Mouse (Mus musculus): ENCODE measurements around the gene Eif2ak3. TPM values are rescaled to one million over a fixed set of nuclear protein-coding genes. Genes with fewer than 3 reads are reported as not detected.
A peak's percentile ranks its signal among the peaks of the same experiment; 100 is the strongest.

Gene Eif2ak3
- total RNA-seq (2018; cell fraction: chromatin; rRNA removed), result 10 to 100 TPM in 16 of 26 experiments, 1 to 10 TPM in 10; 2.0 to 48.8 (median 17.9) TPM
- total RNA-seq (2018; cell fraction: cytosol; rRNA removed), result 10 to 100 TPM in 9 of 26 experiments, 1 to 10 TPM in 17; 2.3 to 17.5 (median 8.7) TPM
- total RNA-seq (2018; cell fraction: nucleus; rRNA removed), result 10 to 100 TPM in 16 of 26 experiments, 1 to 10 TPM in 10; 4.3 to 34.5 (median 14.5) TPM
- polyA plus RNA-seq (2018), result 11.0 to 14.7 TPM (median 11.2 TPM) in 3 replicates

DNA sequence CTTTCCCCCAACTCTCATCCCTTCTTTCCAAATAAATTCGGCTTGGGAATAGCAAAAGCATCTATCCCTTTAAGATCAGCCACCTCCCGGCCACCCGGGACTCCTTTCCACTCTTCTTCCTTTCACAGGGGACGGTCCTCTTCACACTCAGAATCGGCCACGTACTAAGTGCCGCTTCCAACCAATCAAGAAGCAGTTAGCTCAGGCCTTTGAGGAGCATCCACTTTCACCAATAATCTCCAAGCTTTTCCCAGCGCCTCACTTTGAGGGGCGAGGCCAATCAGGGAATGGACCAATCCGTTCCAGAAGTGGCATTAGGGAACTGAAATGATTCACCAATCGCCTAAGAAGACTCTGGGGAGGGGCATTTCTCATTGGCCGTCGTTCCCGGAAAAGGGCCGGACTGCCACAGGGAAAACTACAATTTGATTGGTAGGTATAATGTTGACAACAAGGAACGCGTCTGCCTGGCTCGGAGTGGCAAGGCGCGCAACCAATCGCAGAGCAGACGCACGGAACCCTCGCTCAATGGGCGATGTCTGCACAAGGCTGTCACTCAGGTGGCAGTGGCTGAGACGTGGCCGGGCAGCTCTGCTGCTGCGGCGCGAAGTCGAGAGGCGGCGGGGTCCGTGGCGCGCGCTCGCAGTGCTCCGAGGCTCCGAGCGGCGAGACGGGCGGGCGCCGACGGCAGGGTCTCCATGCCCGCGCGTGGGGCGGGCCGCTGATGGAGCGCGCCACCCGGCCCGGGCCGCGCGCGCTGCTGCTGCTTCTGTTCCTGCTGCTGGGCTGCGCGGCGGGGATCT lies at the start of gene Eif2ak3:
Gene Eif2ak3, plus strand, starts transcription at position 514 of the 803 bp plus-strand sequence.
- Histone ChIP-seq H3K27ac (peak within 1 kb of the TSS; percentile 63), H3K79me2 (ENCODE audit: inconsistent target) (peaks cover 45% of the 10 kb centered on the region), H3K4me3 (ENCODE audit: inconsistent target) (peak within 1 kb of the TSS; percentile 80), H3K36me3 (ENCODE audit: inconsistent target) (no peaks in the 10 kb centered on the region)
- WGBS (ENCODE audit: missing documents), result under 1% methylated on average over 63 of the region's 63 CpGs

DNA sequence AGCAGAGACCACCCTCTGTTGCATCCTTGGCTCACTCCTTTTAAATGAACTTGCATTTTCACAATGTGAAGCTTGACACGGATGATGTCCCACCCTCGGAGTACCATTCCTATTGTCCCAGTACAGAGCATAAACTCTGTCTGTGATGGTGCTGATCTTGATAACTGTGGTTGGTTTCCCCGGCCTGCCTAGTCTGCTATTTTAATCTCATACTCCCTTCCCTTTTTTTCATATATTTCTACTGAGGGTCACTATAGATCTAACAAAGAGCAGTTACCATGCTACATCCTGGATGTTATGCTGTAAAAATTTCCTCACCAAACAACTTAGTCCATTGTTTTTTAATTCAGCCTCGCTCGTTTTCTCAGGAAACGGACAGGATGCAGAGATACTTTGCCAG lies 47.4 kb upstream of the Eif2ak3 start:
- WGBS (ENCODE audit: missing documents), result 74% methylated on average over 6 of the region's 6 CpGs
- no peaks in the 10 kb centered on the region for H3K36me3 ChIP-seq (ENCODE audit: inconsistent target)
- no peaks in the 10 kb centered on the region for H3K79me2 ChIP-seq (ENCODE audit: inconsistent target)
- no peak overlapping the region for H3K27ac ChIP-seq
- no peak overlapping the region for H3K4me3 ChIP-seq (ENCODE audit: inconsistent target)

DNA sequence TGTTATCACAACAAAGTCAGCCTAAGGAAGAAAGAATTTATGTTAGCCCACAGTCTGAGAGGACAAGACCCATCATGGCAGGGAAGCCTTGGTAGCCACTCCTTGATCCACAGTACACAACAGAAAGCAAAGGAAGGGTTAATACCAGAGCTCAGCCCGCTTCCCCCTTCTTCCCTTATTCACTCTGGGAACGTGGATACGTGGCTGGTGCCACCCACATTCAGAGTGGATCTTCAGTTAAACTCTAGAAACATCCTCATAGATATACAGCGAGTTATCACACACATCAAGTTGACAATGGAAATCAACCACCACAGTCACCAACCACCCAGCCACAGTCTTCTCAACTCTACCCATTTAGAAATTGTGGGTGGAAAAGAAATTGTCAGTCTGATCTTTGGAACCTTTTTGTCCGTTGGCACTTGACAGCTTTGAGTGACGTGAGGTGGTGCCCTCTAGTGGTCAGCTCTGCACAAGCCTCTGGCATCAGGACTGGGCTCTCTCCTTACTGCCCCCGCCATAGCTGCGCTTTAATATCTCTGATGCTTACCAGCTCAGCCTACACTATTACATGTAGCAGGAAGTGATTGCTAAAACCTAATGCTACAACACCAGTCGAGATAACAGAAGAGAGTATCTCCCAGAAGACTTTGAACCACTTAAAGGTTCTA lies 46.6 kb upstream of the Eif2ak3 start:
- H3K36me3 ChIP-seq (ENCODE audit: inconsistent target), result no peaks in the 10 kb centered on the region
- no peaks in the 10 kb centered on the region for H3K79me2 ChIP-seq (ENCODE audit: inconsistent target)
- H3K27ac ChIP-seq, result no peak overlapping the region
- 14% methylated on average over 9 of the region's 9 CpGs for WGBS (ENCODE audit: missing documents)
- no peak overlapping the region for H3K4me3 ChIP-seq (ENCODE audit: inconsistent target)

DNA sequence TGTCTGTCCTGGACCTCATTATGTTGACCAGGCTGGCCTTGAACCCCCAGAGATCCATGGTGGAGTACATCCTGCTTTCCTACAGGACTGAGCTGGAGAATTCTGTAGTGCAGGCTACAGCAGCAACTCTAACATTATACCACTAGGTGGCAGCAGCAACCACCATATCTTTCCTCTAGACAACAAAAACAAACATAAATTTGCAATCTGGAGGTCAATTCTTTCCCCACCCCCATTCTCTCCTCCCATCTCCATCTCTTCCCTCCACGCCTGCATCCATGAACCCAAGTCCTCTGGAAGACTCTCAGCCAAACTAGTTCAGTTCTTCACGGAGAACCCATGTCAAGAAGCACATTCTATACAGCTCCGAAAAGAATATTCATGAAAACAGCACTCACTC lies 39.7 kb upstream of the Eif2ak3 start:
- no peaks in the 10 kb centered on the region for H3K79me2 ChIP-seq (ENCODE audit: inconsistent target)
- H3K36me3 ChIP-seq (ENCODE audit: inconsistent target), result no peaks in the 10 kb centered on the region
- 0 out of 2 replicates have a peak overlapping the region, but pooled peaks have one; percentile 0 for H3K4me3 ChIP-seq (ENCODE audit: inconsistent target)
- WGBS (ENCODE audit: missing documents), result 13% methylated on average over 3 of the region's 3 CpGs
- no peak overlapping the region for H3K27ac ChIP-seq

DNA sequence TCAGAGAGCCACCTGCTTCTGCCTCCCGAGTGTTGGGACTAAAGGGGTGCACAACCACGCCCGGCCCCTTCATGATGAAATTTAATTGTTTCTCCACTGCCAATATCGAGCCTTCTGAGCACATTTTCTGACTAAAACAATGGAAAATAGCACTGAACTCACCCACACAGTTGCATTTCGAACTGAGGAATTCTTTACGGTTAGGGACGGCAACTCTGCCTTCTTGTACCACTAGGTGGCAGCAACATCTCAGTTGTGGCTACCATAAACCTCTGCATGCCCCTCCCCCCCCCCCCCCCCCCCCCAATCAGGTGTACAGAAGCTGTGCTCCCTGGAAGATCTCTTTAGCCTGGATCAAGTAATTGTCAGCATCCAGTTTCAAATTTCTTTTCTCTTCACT lies 39.0 kb upstream of the Eif2ak3 start:
- 0 out of 2 replicates have a peak overlapping the region, but pooled peaks have one; percentile 0 for H3K4me3 ChIP-seq (ENCODE audit: inconsistent target)

DNA sequence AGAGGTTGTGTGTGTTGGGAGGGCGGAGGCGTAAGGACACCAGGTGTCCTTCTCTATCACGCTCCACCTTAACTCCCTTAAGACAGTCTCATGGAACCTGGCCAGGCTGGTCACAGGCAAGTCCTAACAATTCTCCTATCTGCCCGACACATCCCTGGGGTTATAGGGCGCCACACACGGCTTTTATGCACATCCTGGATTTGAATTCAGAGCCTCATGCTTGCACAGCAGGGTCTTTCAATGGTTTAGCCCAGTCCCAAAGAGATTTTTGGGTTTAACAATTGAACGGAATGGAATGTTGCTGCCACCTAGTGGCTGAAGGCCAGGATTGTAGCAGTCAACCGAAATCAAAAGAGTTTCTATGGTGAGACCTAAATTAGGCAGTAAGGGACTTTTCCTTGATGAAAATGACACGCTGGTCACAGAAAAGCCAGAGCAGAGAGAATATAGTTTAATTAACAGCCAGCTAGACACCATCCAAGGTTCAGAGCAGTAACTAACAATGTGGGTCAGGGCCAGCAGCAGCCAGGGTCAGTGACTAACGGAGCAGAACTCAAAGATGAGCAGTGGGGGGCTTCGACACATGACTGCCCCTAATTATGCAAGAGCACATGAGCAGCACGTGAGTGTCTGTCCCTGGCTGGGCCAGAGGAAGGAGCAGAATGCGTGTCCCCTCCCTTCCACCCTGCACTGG lies 38.3 kb upstream of the Eif2ak3 start:
- no peak overlapping the region for H3K27ac ChIP-seq
- H3K4me3 ChIP-seq (ENCODE audit: inconsistent target), result no peak overlapping the region
- no peaks in the 10 kb centered on the region for H3K36me3 ChIP-seq (ENCODE audit: inconsistent target)
- 19% methylated on average over 13 of the region's 13 CpGs for WGBS (ENCODE audit: missing documents)
- no peaks in the 10 kb centered on the region for H3K79me2 ChIP-seq (ENCODE audit: inconsistent target)

More for the DNA sequence above, 39.0 kb upstream of the Eif2ak3 start:
- no peak overlapping the region for H3K27ac ChIP-seq
- no peaks in the 10 kb centered on the region for H3K36me3 ChIP-seq (ENCODE audit: inconsistent target)
- H3K79me2 ChIP-seq (ENCODE audit: inconsistent target), result no peaks in the 10 kb centered on the region
- WGBS (ENCODE audit: missing documents), result 7% methylated on average over 7 of the region's 7 CpGs

DNA sequence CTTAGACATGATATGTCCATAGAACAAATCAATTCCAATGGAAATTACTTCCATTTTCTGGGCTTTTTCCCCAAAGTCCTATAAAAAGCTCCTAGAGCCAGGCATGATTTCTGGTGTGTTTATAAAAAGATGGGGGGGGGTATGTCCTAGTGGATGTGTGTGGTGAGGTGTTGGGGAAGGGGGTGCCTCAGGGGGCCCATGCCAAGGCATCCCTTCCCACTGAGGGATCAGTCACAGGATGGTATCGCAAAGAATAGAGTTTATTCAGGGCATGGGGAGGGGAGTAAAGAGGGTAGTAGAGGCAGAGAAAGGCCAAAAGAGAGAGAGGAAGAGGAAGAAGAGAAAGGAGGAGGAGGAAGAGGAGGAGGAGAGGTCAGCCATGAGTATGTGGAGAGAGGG lies 37.8 kb upstream of the Eif2ak3 start:
- no peaks in the 10 kb centered on the region for H3K36me3 ChIP-seq (ENCODE audit: inconsistent target)
- H3K27ac ChIP-seq, result no peak overlapping the region
- 83% methylated on average over 1 of the region's 1 CpGs for WGBS (ENCODE audit: missing documents)
- H3K4me3 ChIP-seq (ENCODE audit: inconsistent target), result no peak overlapping the region
- H3K79me2 ChIP-seq (ENCODE audit: inconsistent target), result no peaks in the 10 kb centered on the region

DNA sequence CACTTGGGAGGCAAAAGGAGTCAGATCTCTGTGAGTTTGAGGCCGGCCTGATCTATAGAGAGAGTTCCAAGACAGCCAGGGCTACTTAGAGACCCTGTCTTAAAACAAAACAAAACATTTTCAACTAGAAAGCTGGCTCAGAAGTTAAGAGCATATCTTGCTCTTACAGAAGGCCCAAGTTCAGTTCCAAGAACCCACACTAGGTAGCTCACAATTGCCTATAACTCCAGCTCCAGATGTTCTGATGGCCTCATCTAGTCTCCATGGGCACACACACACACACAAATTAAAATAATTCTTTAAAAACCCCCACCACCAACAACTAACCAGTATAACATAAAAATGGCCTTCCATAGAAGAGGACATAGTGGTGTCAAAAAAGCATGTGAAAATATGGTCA lies 33.8 kb upstream of the Eif2ak3 start:
- WGBS (ENCODE audit: missing documents), result 75% methylated on average over 1 of the region's 1 CpGs
- Histone ChIP-seq H3K4me3 (ENCODE audit: inconsistent target) (no peak overlapping the region), H3K36me3 (ENCODE audit: inconsistent target) (no peaks in the 10 kb centered on the region), H3K79me2 (ENCODE audit: inconsistent target) (no peaks in the 10 kb centered on the region), H3K27ac (no peak overlapping the region)

DNA sequence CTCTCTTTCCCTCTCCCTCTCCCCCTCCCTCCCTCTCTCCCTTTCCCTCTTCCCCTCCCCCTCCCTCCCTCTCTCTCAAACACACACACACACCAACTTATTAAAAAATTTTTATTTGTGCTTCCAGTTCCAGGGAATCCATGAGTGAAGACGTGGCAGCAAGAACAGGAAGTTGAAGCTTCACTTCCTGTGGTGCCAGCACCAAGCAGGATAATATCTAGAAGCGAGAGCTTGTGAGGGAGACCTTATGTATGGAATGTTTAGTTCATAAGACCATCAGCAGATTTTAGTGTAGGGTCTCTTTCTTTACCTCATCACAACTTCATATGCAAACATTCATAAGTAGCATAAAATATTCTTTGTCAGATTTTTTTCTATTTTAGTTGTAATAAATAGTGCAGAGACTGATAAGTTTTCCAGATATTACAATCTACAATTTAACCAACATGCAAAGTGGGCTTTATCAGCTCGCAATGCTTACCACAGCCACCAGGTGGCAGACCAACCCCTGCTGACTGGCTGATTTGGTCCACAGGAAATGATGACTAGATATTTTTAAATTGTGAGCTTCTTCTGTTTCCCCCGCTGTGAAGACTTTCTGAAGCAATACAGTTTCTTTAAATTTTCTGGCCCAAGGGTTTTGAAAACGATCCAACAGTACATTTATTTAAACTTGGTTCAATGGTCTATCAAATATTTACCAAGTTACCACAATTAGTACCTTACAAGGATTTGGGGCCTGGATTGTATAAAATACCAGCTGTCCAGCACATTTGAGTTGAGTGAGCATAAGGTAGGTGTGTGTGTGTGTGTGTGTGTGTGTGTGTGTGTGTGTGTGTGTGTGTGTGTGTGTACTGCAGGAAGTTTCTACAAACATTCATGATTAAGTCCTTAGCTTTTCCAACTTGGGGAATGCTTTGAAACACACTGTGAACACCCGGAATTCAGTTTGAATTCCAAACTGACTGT lies 32.5 kb upstream of the Eif2ak3 start:
- no peaks in the 10 kb centered on the region for H3K36me3 ChIP-seq (ENCODE audit: inconsistent target)
- no peaks in the 10 kb centered on the region for H3K79me2 ChIP-seq (ENCODE audit: inconsistent target)
- peak overlapping the region; percentile 22; the same call in 1 of the 2 replicates for H3K27ac ChIP-seq
- WGBS (ENCODE audit: missing documents), result 22% methylated on average over 6 of the region's 6 CpGs
- H3K4me3 ChIP-seq (ENCODE audit: inconsistent target), result no peak overlapping the region

DNA sequence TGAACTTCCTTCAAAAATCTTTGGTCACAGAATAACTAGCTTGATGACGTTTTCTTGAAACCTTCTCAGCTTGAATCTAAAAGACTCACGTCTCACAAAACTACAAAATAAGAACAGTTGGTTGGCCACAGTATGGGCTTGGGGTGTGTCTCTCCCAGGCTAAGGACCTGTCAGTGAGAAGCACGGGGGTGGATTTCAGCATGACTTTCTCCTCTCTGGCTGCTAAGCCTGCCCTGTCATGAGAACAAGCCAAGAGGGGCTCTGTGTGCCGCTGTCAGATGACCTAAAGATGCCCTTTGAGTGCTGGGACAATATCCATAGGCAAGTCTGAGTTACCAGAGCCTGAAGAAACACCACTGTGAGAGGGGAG lies 31.8 kb upstream of the Eif2ak3 start:
- WGBS (ENCODE audit: missing documents), result 68% methylated on average over 4 of the region's 4 CpGs

DNA sequence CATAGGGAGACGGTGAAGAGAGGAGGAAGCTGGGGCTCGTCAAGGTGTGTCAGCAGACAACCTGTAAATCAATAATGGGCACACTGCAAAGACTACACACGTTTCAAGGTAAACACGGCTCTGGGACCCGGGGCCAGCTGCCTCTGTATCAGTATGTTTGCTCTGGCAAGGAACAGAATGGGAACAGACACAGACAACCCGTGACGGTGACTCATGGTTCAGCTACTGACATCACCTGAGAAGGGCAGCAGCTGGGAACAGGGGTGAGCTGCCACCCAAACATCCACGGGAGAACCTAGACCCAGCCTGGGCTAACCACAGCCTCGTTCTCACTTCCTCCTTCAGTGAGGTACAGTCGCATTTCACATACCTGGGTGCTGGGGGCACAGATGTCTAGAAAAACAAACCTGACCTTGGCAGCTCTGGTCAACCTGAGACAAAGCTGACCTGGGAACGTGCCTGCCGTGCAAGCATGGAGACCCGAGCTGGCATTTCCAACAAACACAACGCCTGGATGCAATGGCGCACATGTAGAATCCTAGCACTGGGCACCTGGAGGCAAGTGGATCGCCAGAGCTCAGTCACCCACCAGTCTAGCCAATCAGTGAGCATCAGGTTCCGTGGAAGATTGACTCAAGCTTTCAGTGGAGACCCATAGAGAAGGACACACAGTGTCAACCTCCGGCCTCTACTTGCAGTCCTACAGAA lies 30.2 kb upstream of the Eif2ak3 start:
- Histone ChIP-seq H3K27ac (no peak overlapping the region), H3K4me3 (ENCODE audit: inconsistent target) (no peak overlapping the region), H3K36me3 (ENCODE audit: inconsistent target) (no peaks in the 10 kb centered on the region), H3K79me2 (ENCODE audit: inconsistent target) (no peaks in the 10 kb centered on the region)
- WGBS (ENCODE audit: missing documents), result 68% methylated on average over 16 of the region's 18 CpGs

More for the DNA sequence above, 31.8 kb upstream of the Eif2ak3 start:
- Histone ChIP-seq H3K79me2 (ENCODE audit: inconsistent target) (no peaks in the 10 kb centered on the region), H3K27ac (0 out of 2 replicates have a peak overlapping the region, but pooled peaks have one; percentile 15), H3K4me3 (ENCODE audit: inconsistent target) (no peak overlapping the region), H3K36me3 (ENCODE audit: inconsistent target) (no peaks in the 10 kb centered on the region)

DNA sequence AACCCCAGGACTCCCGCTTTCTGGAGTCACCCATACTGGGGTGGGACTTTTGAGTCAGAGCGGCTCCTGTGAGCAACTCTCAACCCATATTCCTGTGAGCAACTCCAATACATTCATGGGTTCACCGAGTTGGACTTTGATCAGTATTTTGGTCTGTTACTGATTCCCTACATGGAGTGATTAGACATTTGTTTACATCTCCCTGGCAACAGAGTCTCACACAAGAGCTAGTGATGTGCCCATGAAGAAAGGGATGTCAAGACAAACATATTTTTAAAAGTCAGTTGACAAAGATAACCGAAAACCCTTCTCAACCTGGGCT lies 29.7 kb upstream of the Eif2ak3 start:
- H3K36me3 ChIP-seq (ENCODE audit: inconsistent target), result no peaks in the 10 kb centered on the region
- no peak overlapping the region for H3K27ac ChIP-seq
- H3K79me2 ChIP-seq (ENCODE audit: inconsistent target), result no peaks in the 10 kb centered on the region
- no peak overlapping the region for H3K4me3 ChIP-seq (ENCODE audit: inconsistent target)
- 94% methylated on average over 4 of the region's 4 CpGs for WGBS (ENCODE audit: missing documents)

DNA sequence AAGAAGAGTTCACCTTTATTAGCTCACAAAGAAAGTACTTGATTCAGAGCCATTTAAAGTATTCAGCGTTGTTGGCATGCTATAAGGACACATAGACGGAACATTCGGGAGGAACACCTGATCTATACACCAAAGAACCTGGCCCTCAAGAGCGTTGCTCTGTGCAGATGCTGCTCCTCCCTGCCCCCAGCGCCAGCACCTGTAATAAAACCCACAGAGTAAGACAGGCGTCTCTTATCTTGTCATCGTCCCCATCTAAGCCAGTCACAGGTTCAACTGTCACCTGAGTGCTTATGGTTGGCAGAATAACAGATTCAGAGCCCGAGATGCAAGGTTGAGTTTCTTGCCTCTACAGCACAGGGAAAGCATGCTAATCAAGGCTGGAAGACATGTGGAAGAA lies 28.8 kb upstream of the Eif2ak3 start:
- H3K79me2 ChIP-seq (ENCODE audit: inconsistent target), result no peaks in the 10 kb centered on the region
- no peaks in the 10 kb centered on the region for H3K36me3 ChIP-seq (ENCODE audit: inconsistent target)
- no peak overlapping the region for H3K4me3 ChIP-seq (ENCODE audit: inconsistent target)
- WGBS (ENCODE audit: missing documents), result 94% methylated on average over 8 of the region's 8 CpGs
- no peak overlapping the region for H3K27ac ChIP-seq
